Mouse (Mus musculus): ENCODE measurements around the gene Dpyd. TPM values are rescaled to one million over a fixed set of nuclear protein-coding genes. Genes with fewer than 3 reads are reported as not detected.

Dpyd gene
- polyA plus RNA-seq, 1 experiment from 2014 or later = 5.3 TPM

GRCm38 (mm10) chr3:118601689-118602640 lies 40.0 kb downstream of the Dpyd start:
- WGBS = 91% methylated on average over 7 of the region's 7 CpGs
- Histone ChIP-seq H3K4me1 (replicated peaks) (no peaks in the 10 kb centered on the region), H3K9me3 (no peaks in the 10 kb centered on the region), H3K36me3 (no peaks in the 10 kb centered on the region), H3K4me3 (no peak overlapping the region), H3K27ac (no peak overlapping the region), H3K27me3 (ENCODE audit: insufficient read depth, poor library complexity, severe bottlenecking) (no peaks in the 10 kb centered on the region)
- DNase-seq (ENCODE audit: low spot score) = no peak

GRCm38 (mm10) chr3:118608708-118609107 lies 46.8 kb downstream of the Dpyd start:
- no peak overlapping the region for H3K27ac ChIP-seq
- H3K36me3 ChIP-seq = no peaks in the 10 kb centered on the region
- 79% methylated on average over 4 of the region's 4 CpGs for WGBS
- no peak for DNase-seq (ENCODE audit: low spot score)
- no peaks in the 10 kb centered on the region for H3K27me3 ChIP-seq (ENCODE audit: insufficient read depth, poor library complexity, severe bottlenecking)
- H3K4me3 ChIP-seq = no peak overlapping the region
- no peaks in the 10 kb centered on the region for H3K9me3 ChIP-seq
- no peaks in the 10 kb centered on the region for H3K4me1 ChIP-seq (replicated peaks)

- no peaks in the 10 kb centered on the region for H3K9me3 ChIP-seq
- H3K27me3 ChIP-seq (ENCODE audit: insufficient read depth, poor library complexity, severe bottlenecking) = no peaks in the 10 kb centered on the region
- H3K4me3 ChIP-seq = no peak overlapping the region
- 41% methylated on average over 9 of the region's 9 CpGs for WGBS
- H3K36me3 ChIP-seq = no peaks in the 10 kb centered on the region
- H3K27ac ChIP-seq = no peak overlapping the region
- peaks cover 16% of the 10 kb centered on the region for H3K4me1 ChIP-seq (replicated peaks)
- DNase-seq (ENCODE audit: low spot score) = no peak
These were observed 64.8 kb downstream of the Dpyd start for GRCm38 (mm10) chr3:118626455-118627375.

- H3K36me3 ChIP-seq = no peaks in the 10 kb centered on the region
- WGBS = 91% methylated on average over 1 of the region's 1 CpGs
These were observed 67.8 kb downstream of the Dpyd start for GRCm38 (mm10) chr3:118629737-118630136.

GRCm38 (mm10) chr3:118646024-118646570 lies 84.2 kb downstream of the Dpyd start:
- no peak for DNase-seq (ENCODE audit: low spot score)
- Histone ChIP-seq H3K36me3 (no peaks in the 10 kb centered on the region), H3K4me3 (no peak overlapping the region), H3K27ac (no peak overlapping the region), H3K27me3 (ENCODE audit: insufficient read depth, poor library complexity, severe bottlenecking) (no peaks in the 10 kb centered on the region), H3K4me1 (replicated peaks) (no peaks in the 10 kb centered on the region), H3K9me3 (no peaks in the 10 kb centered on the region)
- 88% methylated on average over 10 of the region's 10 CpGs for WGBS

More at GRCm38 (mm10) chr3:118629737-118630136, 67.8 kb downstream of the Dpyd start:
- H3K4me1 ChIP-seq (replicated peaks) = peaks cover 16% of the 10 kb centered on the region
- no peaks in the 10 kb centered on the region for H3K27me3 ChIP-seq (ENCODE audit: insufficient read depth, poor library complexity, severe bottlenecking)
- H3K27ac ChIP-seq = no peak overlapping the region
- no peak for DNase-seq (ENCODE audit: low spot score)
- no peak overlapping the region for H3K4me3 ChIP-seq
- H3K9me3 ChIP-seq = no peaks in the 10 kb centered on the region

- DNase-seq (ENCODE audit: low spot score) = no peak
- 77% methylated on average over 5 of the region's 5 CpGs for WGBS
- Histone ChIP-seq H3K27ac (no peak overlapping the region), H3K36me3 (no peaks in the 10 kb centered on the region), H3K9me3 (no peaks in the 10 kb centered on the region), H3K4me1 (replicated peaks) (no peaks in the 10 kb centered on the region), H3K27me3 (ENCODE audit: insufficient read depth, poor library complexity, severe bottlenecking) (no peaks in the 10 kb centered on the region), H3K4me3 (no peak overlapping the region)
These were observed 102.2 kb downstream of the Dpyd start for GRCm38 (mm10) chr3:118663987-118664692.

GRCm38 (mm10) chr3:118674121-118674745 lies 112.3 kb downstream of the Dpyd start:
- Histone ChIP-seq H3K27ac (no peak overlapping the region), H3K27me3 (ENCODE audit: insufficient read depth, poor library complexity, severe bottlenecking) (no peaks in the 10 kb centered on the region), H3K4me1 (replicated peaks) (peaks cover 25% of the 10 kb centered on the region), H3K36me3 (no peaks in the 10 kb centered on the region), H3K9me3 (no peaks in the 10 kb centered on the region), H3K4me3 (no peak overlapping the region)
- DNase-seq (ENCODE audit: low spot score) = peak; percentile 8
- WGBS = 40% methylated on average over 10 of the region's 10 CpGs

- no peaks in the 10 kb centered on the region for H3K36me3 ChIP-seq
- no peaks in the 10 kb centered on the region for H3K27me3 ChIP-seq (ENCODE audit: insufficient read depth, poor library complexity, severe bottlenecking)
- DNase-seq (ENCODE audit: low spot score) = no peak
- no peaks in the 10 kb centered on the region for H3K9me3 ChIP-seq
- H3K27ac ChIP-seq = no peak overlapping the region; the same call in 1 of the 2 replicates
- WGBS = 52% methylated on average over 1 of the region's 1 CpGs
- H3K4me3 ChIP-seq = no peak overlapping the region
- H3K4me1 ChIP-seq (replicated peaks) = peaks cover 25% of the 10 kb centered on the region
These were observed 113.5 kb downstream of the Dpyd start for GRCm38 (mm10) chr3:118675441-118675840.

GRCm38 (mm10) chr3:118676052-118676777 lies 114.3 kb downstream of the Dpyd start:
- 0 out of 2 replicates have a peak overlapping the region, but pooled peaks have one; percentile 35 for H3K27ac ChIP-seq
- H3K4me1 ChIP-seq (replicated peaks) = peaks cover 25% of the 10 kb centered on the region
- no peaks in the 10 kb centered on the region for H3K9me3 ChIP-seq
- no peaks in the 10 kb centered on the region for H3K36me3 ChIP-seq
- WGBS = 54% methylated on average over 7 of the region's 7 CpGs
- no peak overlapping the region for H3K4me3 ChIP-seq
- no peak for DNase-seq (ENCODE audit: low spot score)
- H3K27me3 ChIP-seq (ENCODE audit: insufficient read depth, poor library complexity, severe bottlenecking) = no peaks in the 10 kb centered on the region

- Histone ChIP-seq H3K27ac (no peak overlapping the region), H3K36me3 (no peaks in the 10 kb centered on the region), H3K27me3 (ENCODE audit: insufficient read depth, poor library complexity, severe bottlenecking) (no peaks in the 10 kb centered on the region), H3K9me3 (no peaks in the 10 kb centered on the region), H3K4me1 (replicated peaks) (peaks cover 9% of the 10 kb centered on the region), H3K4me3 (no peak overlapping the region)
- DNase-seq (ENCODE audit: low spot score) = no peak
- 55% methylated on average over 4 of the region's 4 CpGs for WGBS
These were observed 118.9 kb downstream of the Dpyd start for GRCm38 (mm10) chr3:118680803-118681202.

GRCm38 (mm10) chr3:118750269-118750668 lies 188.3 kb downstream of the Dpyd start:
- DNase-seq (ENCODE audit: low spot score) = no peak
- Histone ChIP-seq H3K4me3 (no peak overlapping the region), H3K27me3 (ENCODE audit: insufficient read depth, poor library complexity, severe bottlenecking) (no peaks in the 10 kb centered on the region), H3K27ac (no peak overlapping the region), H3K9me3 (no peaks in the 10 kb centered on the region), H3K4me1 (replicated peaks) (no peaks in the 10 kb centered on the region), H3K36me3 (no peaks in the 10 kb centered on the region)
- 82% methylated on average over 3 of the region's 3 CpGs for WGBS
